Mouse (Mus musculus): Measurements from ENCODE around the gene Mamdc2.

Mamdc2 gene

DNA sequence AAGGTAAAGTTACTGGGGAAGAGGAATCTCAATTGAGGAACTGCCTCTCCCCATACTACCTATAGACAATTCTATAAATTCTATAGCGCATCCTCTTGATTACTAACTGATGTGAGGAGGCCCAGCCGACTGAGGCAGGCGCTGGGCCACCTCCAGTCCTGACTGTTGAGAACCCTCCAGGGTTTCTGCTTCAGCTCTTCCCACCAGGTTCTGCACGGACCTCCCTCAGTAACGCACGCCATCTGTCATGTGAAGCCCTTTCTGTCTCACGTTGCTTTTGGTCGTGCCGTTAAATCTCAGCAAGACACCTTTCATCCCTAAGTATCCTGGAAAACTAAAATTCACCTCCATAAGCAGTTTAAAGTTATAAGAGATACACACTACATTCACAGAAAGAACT, 191.5 kb downstream of the Mamdc2 start:
- no peak for DNase-seq
